Mouse (Mus musculus) forebrain, embryonic 10.5 days (tissue): ENCODE results near the gene Bcl2l13. TPM values are rescaled to one million over a fixed set of nuclear protein-coding genes. Genes with fewer than 3 reads are reported as not detected.
A peak's percentile ranks its signal among the peaks of the same experiment; 100 is the strongest.

Source experiments
- DNase-seq: peaks from one replicate; pipeline ENCODE4 v3.0.0-alpha.2; 2017; ENCODE audit warnings: low spot score; ENCODE audit errors: extremely low spot score
- H3K27ac ChIP-seq: fragments of 300-500 bp; sonication (generic); 2 replicates; pipeline ENCODE4 v1.5.1; 2016; ENCODE audit warnings: mild to moderate bottlenecking
- H3K27me3 ChIP-seq: fragments of 300-500 bp; sonication (generic); 2 replicates; pipeline ENCODE4 v1.6.1; 2016; ENCODE audit warnings: mild to moderate bottlenecking; ENCODE audit not compliant: poor library complexity, severe bottlenecking
- H3K36me3 ChIP-seq: fragments of 300-500 bp; sonication (generic); replicated peaks from 2 replicates; pipeline ENCODE4 v1.6.1; 2016; ENCODE audit warnings: mild to moderate bottlenecking, moderate library complexity
- H3K4me1 ChIP-seq: fragments of 300-500 bp; sonication (generic); 2 replicates; pipeline ENCODE4 v1.6.1; 2016
- H3K4me3 ChIP-seq: fragments of 300-500 bp; sonication (generic); 2 replicates; pipeline ENCODE4 v1.5.1; 2016; ENCODE audit warnings: mild to moderate bottlenecking, moderate library complexity
- H3K9me3 ChIP-seq: fragments of 300-500 bp; sonication (generic); 2 replicates; pipeline ENCODE4 v1.6.1; 2016; ENCODE audit warnings: mild to moderate bottlenecking, moderate library complexity
- WGBS: fragments of 180-500 bp; shearing (Covaris S2); methylation state at CpG from one replicate; pipeline ENCODE4 v1.1.7; 2016; 5-methylcytosine and 5-hydroxymethylcytosine counted together
- polyA plus RNA-seq: library from polyadenylated mRNA; unstranded; fragments of >200 nt; fragmentation: Nextera tagmentation; extraction: Ambion mirVana; gene quantifications from 2 replicates; pipeline ENCODE4 v1.2.1, GENCODE M21; 2016

The Bcl2l13 gene
- polyA plus RNA-seq, result 51.5 and 52.7 TPM in 2 replicates

GRCm38 (mm10) chr6:120835474-120836374 is at the start of gene Bcl2l13:
Gene Bcl2l13 (plus strand): TSS chr6:120836212.
- peaks cover 22% of the 10 kb centered on the region for H3K36me3 ChIP-seq
- peaks cover 18% of the 10 kb centered on the region for H3K4me1 ChIP-seq
- WGBS, result 6% methylated on average over 40 of the region's 40 CpGs
- no peaks in the 10 kb centered on the region for H3K27me3 ChIP-seq
- DNase-seq, result peak; percentile 97
- H3K4me3 ChIP-seq, result peak within 1 kb of the TSS; percentile 89
- peaks cover 6% of the 10 kb centered on the region; the same call in 1 of the 2 replicates for H3K9me3 ChIP-seq
- H3K27ac ChIP-seq, result peak within 1 kb of the TSS; percentile 99

DNA sequence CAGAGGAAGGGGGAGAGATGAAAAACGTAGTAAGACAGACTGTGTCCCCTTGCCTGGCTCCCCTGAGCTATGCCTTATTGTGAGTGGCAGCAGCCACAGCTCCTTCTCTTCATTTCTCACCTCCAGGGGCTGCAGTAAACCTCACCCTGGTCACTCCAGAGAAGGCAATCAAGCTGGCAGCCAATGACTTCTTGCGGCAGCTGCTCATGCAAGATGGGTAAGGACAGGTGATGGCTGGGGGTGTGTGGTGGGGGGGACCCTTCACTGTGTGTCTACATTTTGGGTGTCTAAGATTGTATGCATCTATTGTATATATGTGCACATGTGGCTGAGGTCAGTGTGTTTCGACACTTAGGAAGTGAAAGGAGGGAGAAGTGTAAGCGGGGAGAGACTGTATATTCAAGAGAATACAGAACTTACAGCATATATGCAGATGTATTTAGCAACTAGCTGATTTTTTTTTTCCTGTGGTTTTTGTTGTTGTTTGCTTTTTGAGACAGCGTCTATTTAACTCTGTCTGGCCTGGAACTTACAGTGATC is 47.9 kb upstream of the Bcl2l13 start:
- no peak for DNase-seq
- no peak overlapping the region for H3K4me3 ChIP-seq
- H3K4me1 ChIP-seq, result peaks cover 8% of the 10 kb centered on the region
- no peak overlapping the region for H3K27ac ChIP-seq
- H3K27me3 ChIP-seq, result no peaks in the 10 kb centered on the region
- WGBS, result 86% methylated on average over 5 of the region's 5 CpGs
- no peaks in the 10 kb centered on the region for H3K9me3 ChIP-seq
- peaks cover 28% of the 10 kb centered on the region for H3K36me3 ChIP-seq

- DNase-seq, result no peak
- H3K27me3 ChIP-seq, result no peaks in the 10 kb centered on the region
- peaks cover 36% of the 10 kb centered on the region for H3K36me3 ChIP-seq
- H3K27ac ChIP-seq, result no peak overlapping the region
- peaks cover 8% of the 10 kb centered on the region for H3K4me1 ChIP-seq
- no peak overlapping the region for H3K4me3 ChIP-seq
- H3K9me3 ChIP-seq, result no peaks in the 10 kb centered on the region
Measured at GRCm38 (mm10) chr6:120788904-120789303, 47.1 kb upstream of the Bcl2l13 start.

GRCm38 (mm10) chr6:120790153-120790552 is 45.9 kb upstream of the Bcl2l13 start:
- Histone ChIP-seq H3K4me3 (no peak overlapping the region), H3K36me3 (peaks cover 48% of the 10 kb centered on the region), H3K4me1 (no peaks in the 10 kb centered on the region), H3K27ac (no peak overlapping the region), H3K27me3 (no peaks in the 10 kb centered on the region), H3K9me3 (no peaks in the 10 kb centered on the region)
- DNase-seq, result no peak
- 87% methylated on average over 11 of the region's 11 CpGs for WGBS

GRCm38 (mm10) chr6:120790717-120791116 is 45.3 kb upstream of the Bcl2l13 start:
- 82% methylated on average over 5 of the region's 5 CpGs for WGBS
- H3K4me1 ChIP-seq, result no peaks in the 10 kb centered on the region
- H3K9me3 ChIP-seq, result no peaks in the 10 kb centered on the region
- peaks cover 54% of the 10 kb centered on the region for H3K36me3 ChIP-seq
- H3K27ac ChIP-seq, result no peak overlapping the region
- DNase-seq, result no peak
- H3K27me3 ChIP-seq, result no peaks in the 10 kb centered on the region
- no peak overlapping the region for H3K4me3 ChIP-seq

GRCm38 (mm10) chr6:120792947-120793346 is 43.1 kb upstream of the Bcl2l13 start:
- WGBS, result 92% methylated on average over 8 of the region's 8 CpGs
- Histone ChIP-seq H3K27me3 (no peaks in the 10 kb centered on the region), H3K27ac (no peak overlapping the region), H3K36me3 (peaks cover 76% of the 10 kb centered on the region), H3K9me3 (no peaks in the 10 kb centered on the region), H3K4me1 (no peaks in the 10 kb centered on the region), H3K4me3 (no peak overlapping the region)
- DNase-seq, result no peak

GRCm38 (mm10) chr6:120795422-120796086 is 40.5 kb upstream of the Bcl2l13 start:
- DNase-seq, result no peak
- Histone ChIP-seq H3K36me3 (peaks cover 94% of the 10 kb centered on the region), H3K27ac (no peak overlapping the region), H3K9me3 (no peaks in the 10 kb centered on the region), H3K4me3 (no peak overlapping the region), H3K4me1 (no peaks in the 10 kb centered on the region), H3K27me3 (no peaks in the 10 kb centered on the region)
- WGBS, result 85% methylated on average over 5 of the region's 5 CpGs

DNA sequence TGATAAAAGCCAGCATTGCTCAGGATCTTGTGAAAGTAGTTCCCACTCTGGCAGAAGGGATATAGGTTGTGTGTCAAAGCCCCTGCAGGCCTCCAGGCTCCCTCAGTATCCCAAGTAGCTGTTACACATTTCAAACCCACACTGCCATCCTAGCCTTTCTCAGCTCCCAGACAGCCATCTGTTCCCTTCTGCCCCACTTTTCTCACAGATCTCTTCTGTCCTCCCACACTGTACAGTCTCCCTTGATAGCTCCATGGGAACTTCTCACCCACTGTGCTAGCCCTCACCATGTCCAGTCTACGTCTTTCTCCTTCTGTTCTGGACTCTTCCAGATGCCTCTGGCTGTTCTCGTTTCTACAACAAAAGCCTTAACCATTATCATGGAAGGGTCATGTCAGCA is 39.9 kb upstream of the Bcl2l13 start:
- WGBS, result 94% methylated on average over 2 of the region's 2 CpGs

GRCm38 (mm10) chr6:120798019-120798418 is 38.0 kb upstream of the Bcl2l13 start:
- DNase-seq, result no peak
- 92% methylated on average over 7 of the region's 7 CpGs for WGBS
- peaks cover 100% of the 10 kb centered on the region for H3K36me3 ChIP-seq

More for the DNA sequence above, 39.9 kb upstream of the Bcl2l13 start:
- Histone ChIP-seq H3K9me3 (no peaks in the 10 kb centered on the region), H3K27ac (no peak overlapping the region), H3K27me3 (no peaks in the 10 kb centered on the region), H3K4me3 (no peak overlapping the region), H3K36me3 (peaks cover 98% of the 10 kb centered on the region), H3K4me1 (no peaks in the 10 kb centered on the region)
- no peak for DNase-seq

GRCm38 (mm10) chr6:120798905-120799304 is 37.1 kb upstream of the Bcl2l13 start:
- no peaks in the 10 kb centered on the region for H3K4me1 ChIP-seq
- DNase-seq, result no peak
- H3K27ac ChIP-seq, result no peak overlapping the region
- no peak overlapping the region for H3K4me3 ChIP-seq
- peaks cover 100% of the 10 kb centered on the region for H3K36me3 ChIP-seq
- H3K27me3 ChIP-seq, result no peaks in the 10 kb centered on the region
- WGBS, result 94% methylated on average over 4 of the region's 4 CpGs
- H3K9me3 ChIP-seq, result no peaks in the 10 kb centered on the region

More at GRCm38 (mm10) chr6:120798019-120798418, 38.0 kb upstream of the Bcl2l13 start:
- H3K4me3 ChIP-seq, result no peak overlapping the region
- no peaks in the 10 kb centered on the region for H3K27me3 ChIP-seq
- H3K4me1 ChIP-seq, result no peaks in the 10 kb centered on the region
- no peaks in the 10 kb centered on the region for H3K9me3 ChIP-seq
- no peak overlapping the region for H3K27ac ChIP-seq

GRCm38 (mm10) chr6:120799581-120800041 is 36.4 kb upstream of the Bcl2l13 start:
- no peaks in the 10 kb centered on the region for H3K4me1 ChIP-seq
- H3K4me3 ChIP-seq, result no peak overlapping the region
- H3K27me3 ChIP-seq, result no peaks in the 10 kb centered on the region
- peaks cover 100% of the 10 kb centered on the region for H3K36me3 ChIP-seq
- WGBS, result 95% methylated on average over 4 of the region's 4 CpGs
- no peak overlapping the region for H3K27ac ChIP-seq
- DNase-seq, result no peak
- H3K9me3 ChIP-seq, result no peaks in the 10 kb centered on the region

DNA sequence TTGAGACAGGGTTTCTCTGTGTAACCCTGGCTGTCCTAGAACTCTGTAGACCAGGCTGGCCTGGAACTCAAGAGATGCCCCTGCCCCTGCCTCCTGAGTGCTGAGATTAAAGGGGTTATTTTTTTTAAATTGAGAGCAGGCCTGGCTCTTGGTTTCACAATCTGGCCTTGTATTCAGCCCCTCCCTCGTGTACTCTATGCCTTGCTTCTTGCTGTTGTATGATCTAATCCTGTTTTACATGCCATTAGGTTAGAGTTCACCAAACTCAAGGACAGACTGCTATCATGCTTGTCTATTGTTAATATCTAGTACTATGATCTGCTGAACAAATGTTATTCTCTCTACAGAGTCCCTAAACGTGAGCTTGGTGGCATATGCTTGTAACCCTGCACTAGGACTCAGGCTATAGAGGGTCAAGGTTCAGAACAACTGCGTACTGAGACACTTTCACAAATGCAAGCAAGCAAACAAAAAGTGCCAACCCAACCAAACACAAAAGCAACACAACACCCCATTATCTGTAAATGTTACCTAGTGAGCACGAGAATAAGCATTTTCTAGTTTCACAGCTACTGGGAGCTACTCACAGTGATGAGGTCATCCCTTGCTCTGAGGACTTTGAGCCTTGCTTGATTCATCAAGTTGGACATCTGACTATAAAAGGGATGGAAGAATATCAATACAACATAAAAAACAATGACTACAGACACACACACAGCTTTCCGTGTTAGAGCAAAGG is 28.8 kb upstream of the Bcl2l13 start:
- WGBS, result 88% methylated on average over 5 of the region's 5 CpGs
- Histone ChIP-seq H3K9me3 (peaks cover 3% of the 10 kb centered on the region; the same call in 1 of the 2 replicates), H3K4me3 (no peak overlapping the region), H3K4me1 (no peaks in the 10 kb centered on the region), H3K27ac (no peak overlapping the region), H3K36me3 (peaks cover 99% of the 10 kb centered on the region), H3K27me3 (no peaks in the 10 kb centered on the region)
- no peak for DNase-seq
